Mouse (Mus musculus) adipocyte (in vitro differentiated cells): ENCODE data around the gene Klhl12.
"Not testable (repeated sequence)": the region's sequence is repeated elsewhere in the genome, so short reads cannot be mapped to it uniquely, and the experiment has no call there.

ENCODE experiments used
- DNase-seq: peaks from one replicate; pipeline ENCODE4 v3.0.0-alpha.2; 2016; ENCODE audit warnings: low spot score

Gene Klhl12

DNA sequence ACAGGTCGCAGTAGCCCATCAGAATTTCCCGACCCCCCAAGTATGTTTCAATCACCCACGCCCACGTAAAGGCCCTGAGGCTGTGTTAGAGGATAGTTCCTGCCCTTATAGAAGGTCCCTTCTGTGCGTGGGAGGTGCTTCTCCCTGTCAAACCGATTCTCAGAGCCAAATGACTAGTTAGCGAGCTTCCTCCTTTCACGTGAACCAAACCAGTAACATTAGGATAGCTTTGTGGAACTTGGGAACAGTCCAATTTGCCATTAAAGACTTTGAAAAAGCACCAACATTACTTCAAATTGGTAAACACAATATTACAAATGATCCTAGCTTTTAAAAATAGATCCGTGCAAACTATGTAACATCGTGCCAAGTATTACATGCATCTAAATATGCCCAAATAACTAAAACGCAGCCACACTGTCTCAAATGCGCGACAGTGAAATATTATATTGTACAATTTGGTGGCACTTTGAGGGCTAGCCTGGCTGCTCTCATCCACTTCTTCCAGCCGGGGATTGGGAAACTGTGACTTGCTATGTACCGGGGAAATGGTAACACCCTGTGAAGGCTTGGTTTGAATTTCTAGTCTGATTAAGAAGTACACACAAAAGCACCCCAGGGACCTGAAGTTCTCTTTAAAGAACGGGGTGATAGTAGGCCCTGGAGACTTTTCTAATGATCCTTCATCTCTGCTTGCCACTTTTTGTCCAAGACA lies 58.7 kb downstream of the Klhl12 start:
- no peak for DNase-seq

DNA sequence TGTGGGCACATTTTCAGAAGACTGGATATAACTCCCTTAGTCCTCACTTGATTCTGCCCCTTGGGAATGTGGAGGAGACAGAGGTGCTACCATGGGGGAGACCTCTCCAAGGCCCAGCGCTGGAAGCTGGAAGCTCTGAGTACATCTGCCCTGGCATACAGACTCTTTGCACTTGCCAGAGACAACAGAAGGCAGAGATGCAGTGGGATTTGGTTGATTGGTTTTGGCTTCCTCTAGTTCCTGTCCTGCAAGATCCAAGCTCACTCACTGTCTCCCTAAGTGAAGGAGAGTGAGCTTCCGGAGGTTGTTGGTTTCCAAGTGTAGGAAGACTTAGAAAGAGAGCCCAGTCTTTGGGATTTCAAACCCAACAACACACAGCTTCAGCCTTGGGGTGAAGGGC lies 60.6 kb downstream of the Klhl12 start:
- no peak for DNase-seq

DNA sequence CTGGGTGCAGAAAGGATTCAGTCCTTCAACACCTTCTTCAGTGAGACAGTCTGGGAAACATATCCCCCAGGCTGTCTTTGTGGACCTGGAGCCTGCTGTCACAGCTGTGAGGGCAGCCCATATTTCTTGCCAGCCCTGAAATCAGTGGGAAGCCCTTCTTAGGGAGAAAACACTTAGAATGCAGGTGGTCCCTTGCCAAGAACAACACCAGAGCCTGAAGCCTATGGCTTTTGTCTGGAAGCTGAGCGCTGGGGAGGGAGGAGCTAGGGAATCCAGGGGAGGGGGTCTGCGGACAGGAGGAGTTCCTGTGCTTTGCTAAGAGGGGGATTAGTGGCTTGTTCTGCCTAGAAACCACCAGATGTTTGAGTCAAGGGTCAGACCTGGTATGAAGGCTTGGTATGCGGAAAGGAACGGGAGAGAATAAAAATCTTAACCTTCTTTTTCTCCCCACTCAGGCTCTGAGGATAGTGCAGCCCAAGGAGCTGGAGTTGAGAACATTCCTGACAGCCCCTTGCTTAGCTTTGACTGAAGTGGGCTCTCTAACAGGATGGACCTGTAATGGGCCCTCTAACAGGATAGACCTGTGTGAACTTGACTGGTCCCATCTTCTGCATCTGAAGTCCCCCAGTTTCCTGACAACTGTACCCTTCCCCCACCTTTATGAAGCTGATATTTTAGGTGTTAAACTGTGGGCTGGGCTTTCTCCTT lies 61.3 kb downstream of the Klhl12 start:
- no peak for DNase-seq

DNA sequence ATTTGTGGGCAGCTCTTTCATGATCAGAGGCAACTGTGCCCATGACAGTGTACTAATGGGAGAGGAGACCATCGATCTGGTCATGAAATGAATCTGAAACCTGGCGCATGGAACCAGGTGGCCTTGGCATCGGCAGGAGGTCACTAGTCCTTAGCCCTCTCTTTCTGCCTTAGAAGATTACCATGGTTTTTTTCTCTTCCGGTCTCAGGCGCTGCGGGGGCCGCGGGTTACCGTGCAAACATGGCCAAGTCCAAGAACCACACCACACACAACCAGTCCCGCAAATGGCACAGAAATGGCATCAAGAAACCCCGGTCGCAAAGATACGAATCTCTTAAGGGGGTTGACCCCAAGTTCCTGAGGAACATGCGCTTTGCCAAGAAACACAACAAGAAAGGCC lies 62.5 kb downstream of the Klhl12 start:
- DNase-seq = not testable (repeated sequence)

DNA sequence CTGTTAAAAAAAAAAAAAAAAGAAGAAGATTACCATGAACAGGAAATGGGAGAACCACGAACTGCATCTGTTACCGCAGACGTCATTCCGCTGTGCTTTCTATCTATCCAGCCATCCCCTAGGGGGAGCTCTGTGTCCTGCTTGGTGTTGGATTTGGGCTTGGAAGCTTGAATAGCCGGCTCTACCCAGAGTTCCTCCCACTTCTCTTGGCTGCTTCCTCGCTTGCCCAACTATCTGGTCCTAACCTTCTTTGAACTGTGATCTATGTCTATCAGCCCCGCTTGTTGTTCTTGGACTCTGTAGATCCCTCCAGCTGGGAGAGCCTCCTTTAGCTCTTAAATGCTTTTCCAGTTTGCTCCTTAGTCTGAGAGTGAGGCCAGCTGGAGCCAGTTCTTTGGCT lies 63.3 kb downstream of the Klhl12 start:
- DNase-seq = peak; percentile 97

DNA sequence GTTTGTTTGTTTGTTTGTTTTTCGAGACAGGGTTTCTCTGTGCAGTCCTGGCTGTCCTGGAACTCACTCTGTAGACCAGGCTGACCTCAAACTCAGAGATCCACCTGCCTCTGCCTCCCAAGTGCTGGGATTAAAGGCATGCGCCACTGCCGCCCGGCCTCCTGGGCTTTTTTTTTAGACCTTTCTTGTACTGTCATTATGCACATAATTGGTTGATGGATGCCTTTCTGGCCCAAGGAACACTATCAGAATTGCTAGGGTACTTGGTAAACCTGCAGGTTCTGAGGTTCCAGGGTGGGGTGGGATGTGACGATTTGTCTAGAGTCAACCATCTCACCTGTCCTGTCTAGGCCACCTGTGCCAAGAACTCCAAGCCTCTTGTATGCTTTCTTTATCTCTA lies 63.9 kb downstream of the Klhl12 start:
- DNase-seq = not testable (repeated sequence)

DNA sequence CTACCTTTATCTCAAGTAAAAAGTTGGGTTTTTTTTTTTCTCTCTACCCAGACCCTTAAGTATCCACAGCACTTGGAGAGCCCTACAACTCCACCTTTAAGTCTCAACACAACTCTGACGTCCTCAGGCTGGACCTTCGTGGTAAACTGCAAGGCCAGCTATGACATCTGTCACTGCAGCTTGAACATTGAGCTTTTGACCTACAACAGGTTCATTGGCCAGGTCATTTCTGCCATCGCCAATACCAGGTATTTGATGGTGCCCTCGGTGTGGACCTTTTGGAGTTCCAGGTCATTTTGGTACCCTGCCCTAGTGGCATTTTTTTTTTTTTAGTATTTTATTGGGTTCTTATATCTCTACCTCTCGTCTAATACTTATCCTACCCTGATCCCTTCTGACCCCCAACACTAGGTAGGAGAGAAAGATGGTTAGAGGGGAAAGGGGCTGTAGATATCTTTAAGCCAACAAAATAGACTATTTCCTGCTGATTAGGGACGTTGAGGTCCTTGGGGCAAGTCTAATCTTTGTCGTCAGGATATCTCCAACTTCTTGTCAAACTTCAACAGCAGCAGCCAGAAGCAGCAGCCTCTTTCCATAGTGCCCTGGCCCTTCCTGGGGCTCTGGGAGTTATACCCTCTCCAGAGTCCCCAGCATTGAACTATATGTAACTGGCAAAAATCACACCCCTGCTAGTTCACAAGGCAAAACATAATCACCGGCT lies 64.8 kb downstream of the Klhl12 start:
- no peak for DNase-seq

DNA sequence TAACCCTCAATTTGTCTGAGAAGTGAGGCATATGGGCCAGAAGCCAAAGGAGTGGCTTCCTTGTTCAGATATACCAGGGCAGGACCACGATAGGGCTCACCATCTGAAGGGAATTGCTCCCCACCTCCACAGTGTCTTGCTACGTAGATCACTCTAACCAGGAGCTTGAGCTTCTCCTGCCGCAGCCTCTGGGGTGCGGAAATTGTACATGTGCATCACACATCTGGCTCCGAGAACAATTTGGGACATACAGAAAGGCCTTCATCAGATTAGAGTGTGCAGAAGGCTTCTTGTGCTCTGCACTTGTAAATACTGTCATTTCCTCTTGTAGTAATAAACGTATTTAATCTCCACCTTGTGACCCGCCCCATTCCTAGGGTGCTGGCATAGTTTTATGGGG lies 65.8 kb downstream of the Klhl12 start:
- no peak for DNase-seq

DNA sequence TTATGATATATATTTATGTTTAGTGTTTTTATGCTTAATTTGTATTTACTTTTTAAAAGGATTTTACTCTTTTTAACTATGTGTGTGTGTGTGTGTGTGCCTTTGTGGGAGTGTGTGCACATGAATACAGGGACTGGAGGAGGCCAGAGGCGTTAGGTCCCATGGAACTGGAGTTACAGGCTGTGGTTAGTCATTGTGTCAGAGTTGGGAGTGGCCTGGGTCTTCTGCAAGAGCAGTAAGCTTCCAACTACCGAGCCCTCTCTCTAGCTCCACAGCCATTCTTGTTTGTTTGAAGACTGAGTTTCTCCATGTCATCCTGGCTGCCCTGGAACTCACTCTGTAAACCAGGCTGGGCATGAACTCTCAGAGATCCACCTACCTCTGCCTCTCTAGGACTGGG lies 67.0 kb downstream of the Klhl12 start:
- no peak for DNase-seq

DNA sequence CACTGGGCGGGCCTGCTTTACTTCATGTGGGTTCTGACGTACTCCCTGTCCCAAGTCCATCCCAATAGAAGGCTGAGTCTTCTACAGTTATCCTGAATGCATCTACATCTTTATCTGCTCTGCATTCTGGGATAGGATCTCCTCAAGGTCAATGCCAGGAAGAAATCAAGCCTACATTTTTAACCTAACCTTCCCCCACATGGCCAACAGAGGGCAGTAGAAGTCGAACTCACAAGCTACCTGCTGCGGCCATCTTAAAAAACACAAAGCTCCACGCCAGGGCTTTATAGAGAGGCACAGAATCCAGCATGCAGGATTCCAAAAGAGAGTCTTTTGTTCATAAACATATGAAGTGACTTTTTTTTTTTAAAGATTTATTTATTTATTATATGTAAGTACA lies 69.1 kb downstream of the Klhl12 start:
- DNase-seq = peak; percentile 40

DNA sequence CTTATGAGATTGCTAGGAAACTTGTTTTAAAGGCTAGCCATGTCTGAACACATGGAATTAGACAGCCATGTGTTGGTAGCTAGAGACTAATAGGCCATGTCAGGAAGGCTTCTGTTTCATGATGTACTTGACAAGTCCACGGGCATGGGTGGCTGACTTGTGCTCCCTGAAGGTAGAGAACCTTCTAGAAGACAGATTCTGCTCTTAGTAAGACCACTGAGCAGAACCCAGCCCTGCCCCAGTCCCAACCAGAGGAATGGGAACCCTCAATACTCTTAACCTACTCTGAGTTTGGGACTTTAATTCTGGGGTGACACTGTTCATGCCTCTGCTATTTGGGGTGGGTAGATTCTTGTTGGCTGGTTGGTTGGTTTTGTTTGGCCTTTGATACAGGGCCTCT lies 69.7 kb downstream of the Klhl12 start:
- no peak for DNase-seq

DNA sequence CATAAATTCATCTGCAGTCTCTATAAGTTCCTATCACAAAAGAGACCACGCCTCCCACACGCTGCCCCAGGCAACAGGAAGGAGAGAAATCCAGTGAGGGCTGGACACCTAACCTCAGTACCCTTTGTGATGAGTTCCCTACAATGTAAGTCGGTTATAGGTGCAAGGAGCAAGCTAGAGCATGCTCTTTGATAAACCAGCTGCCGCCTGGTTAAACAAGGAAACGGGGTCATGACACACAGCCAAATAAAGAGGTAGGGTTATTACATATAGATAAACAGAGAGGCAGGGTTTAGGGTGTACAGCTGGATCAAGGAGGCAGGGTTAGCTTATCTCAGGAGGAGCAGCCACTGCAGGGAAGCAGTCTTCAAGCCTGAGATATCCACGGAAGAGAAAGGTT lies 71.4 kb downstream of the Klhl12 start:
- no peak for DNase-seq

DNA sequence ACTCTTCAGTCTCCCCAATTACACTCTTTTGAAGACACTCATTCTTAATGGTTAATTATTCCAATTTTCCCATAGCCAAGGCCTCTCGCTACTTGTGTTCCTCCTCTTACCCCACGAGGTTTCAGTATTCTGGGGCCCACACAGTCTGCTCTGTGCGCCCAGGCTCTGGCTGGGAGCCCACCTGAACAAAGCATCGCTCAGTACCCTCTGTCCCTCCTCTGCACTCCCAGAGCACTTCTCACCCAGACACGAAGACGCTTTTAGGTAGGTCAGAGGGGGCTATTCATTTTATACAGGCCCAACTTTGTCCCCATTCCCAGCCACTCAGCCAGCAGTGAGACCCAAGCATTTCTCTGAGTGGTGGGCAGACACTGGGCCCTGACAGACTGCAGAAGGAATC lies 75.3 kb downstream of the Klhl12 start:
- no peak for DNase-seq

DNA sequence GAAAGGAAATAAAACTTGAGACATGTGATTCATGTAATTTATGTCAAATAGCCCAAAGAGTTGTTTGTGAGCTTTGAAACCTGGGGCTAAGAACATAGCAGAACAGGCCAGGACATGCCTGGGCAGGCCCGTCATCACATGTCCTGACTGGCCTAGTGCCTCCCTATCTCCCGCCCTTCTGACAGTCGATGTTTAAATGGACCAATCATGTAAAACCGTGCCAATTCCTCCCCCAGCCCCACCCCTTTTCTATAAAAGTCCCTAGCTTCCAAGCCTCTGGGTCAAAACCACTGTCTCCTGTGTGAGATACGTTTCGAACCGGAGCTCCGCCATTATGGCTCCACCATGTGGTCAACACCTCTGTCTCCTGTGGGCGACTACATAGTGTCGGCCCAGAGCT lies 78.4 kb downstream of the Klhl12 start:
- DNase-seq = not testable (repeated sequence)

DNA sequence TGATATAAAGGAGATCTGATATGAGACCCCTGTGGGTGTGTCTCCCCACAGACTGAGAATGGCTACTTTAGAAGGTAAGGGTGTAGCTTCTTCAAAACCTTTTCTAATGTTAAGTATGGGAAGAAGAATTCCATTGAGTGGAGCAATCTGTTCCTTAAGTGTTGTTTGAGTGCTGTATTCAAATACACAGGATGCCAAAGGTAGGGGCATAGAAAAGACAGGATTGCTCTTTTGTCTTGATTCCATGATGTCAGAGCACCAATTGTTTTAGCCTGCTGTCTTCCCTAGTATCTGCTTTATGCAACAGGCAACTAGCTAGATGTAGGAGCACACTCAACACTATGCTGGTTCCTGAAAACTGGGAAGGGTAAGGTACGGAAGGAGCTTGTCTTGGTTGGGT lies 79.7 kb downstream of the Klhl12 start:
- DNase-seq = no peak

DNA sequence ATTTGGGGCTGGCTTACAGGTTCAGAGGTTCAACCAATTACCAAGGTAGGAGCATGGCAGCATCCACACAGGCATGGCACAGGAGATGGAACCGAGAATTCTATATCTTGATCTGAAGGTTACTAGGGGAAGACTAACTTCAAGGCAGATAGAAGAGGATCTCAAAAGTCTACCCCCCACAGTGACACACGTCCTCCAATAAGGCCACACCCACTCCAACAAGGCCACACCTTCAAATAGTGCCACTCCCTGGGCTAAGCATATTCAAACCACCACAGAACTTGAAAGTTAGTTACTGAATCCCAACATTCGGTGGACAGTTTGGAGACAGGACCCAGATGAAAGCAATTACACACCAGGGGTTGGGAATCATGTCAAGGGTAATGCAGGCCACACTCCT lies 80.2 kb downstream of the Klhl12 start:
- no peak for DNase-seq

DNA sequence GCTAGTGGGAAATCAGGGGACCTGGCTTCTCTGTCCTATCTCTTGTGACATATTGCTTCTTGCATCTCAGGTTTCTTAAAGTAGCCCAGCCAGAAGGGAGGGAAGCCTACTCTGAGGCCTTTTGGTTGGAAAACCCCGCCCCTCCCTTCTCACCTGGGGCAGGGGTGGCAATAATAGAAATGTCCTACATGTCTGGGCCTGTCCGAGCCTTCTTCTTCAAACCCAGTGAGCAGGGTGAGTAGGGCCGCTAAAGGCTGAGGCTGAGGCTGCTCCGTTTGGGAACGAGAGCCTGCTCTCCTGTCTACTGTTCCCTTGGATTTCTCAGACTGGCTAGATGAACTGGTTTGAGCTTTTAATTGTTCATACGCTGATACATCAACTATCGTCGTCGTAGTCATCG lies 85.3 kb downstream of the Klhl12 start:
- no peak for DNase-seq
